Mouse (Mus musculus) intestine, embryonic 14.5 days (tissue): ENCODE data around the gene Fam126b. TPM values are rescaled to one million over a fixed set of nuclear protein-coding genes. Genes with fewer than 3 reads are reported as not detected.
"Not testable (repeated sequence)": the region's sequence is repeated elsewhere in the genome, so short reads cannot be mapped to it uniquely, and the experiment has no call there.

Experiments
- ATAC-seq: fragments of 200-750 bp; cut with Nextera tagmentation; replicated peaks from 2 replicates; pipeline ENCODE4 v1.8.0; 2017; ENCODE audit warnings: low read depth, moderate number of reproducible peaks, moderate TSS enrichment, moderate library complexity; ENCODE audit not compliant: low FRiP score, low TSS enrichment
- DNase-seq: peaks from one replicate; pipeline ENCODE4 v3.0.0-alpha.2; 2018; ENCODE audit warnings: low spot score
- H3K27ac ChIP-seq: fragments of 300-500 bp; sonication (generic); 2 replicates; pipeline ENCODE4 v1.5.1; 2014; ENCODE audit warnings: low read depth, mild to moderate bottlenecking, control low read depth
- H3K27me3 ChIP-seq: fragments of 300-500 bp; sonication (generic); replicated peaks from 2 replicates; pipeline ENCODE4 v1.6.1; 2014; ENCODE audit warnings: low read length, control low read depth; ENCODE audit not compliant: control insufficient read depth, insufficient read depth
- H3K36me3 ChIP-seq: fragments of 300-500 bp; sonication (generic); 2 replicates; pipeline ENCODE4 v1.6.1; 2014; ENCODE audit warnings: low read length, control low read depth; ENCODE audit not compliant: control insufficient read depth, insufficient read depth
- H3K4me1 ChIP-seq: fragments of 300-500 bp; sonication (generic); replicated peaks from 2 replicates; pipeline ENCODE4 v1.6.1; 2014; ENCODE audit warnings: low read length, control low read depth, mixed read lengths; ENCODE audit not compliant: control insufficient read depth, insufficient read depth
- H3K4me2 ChIP-seq: fragments of 300-500 bp; sonication (generic); 2 replicates; pipeline ENCODE4 v1.6.1; 2014; ENCODE audit warnings: low read length
- H3K4me3 ChIP-seq: fragments of 300-500 bp; sonication (generic); 2 replicates; pipeline ENCODE4 v1.5.1; 2014; ENCODE audit warnings: low read depth, low read length, control low read depth, mixed read lengths
- H3K9ac ChIP-seq: fragments of 300-500 bp; sonication (generic); 2 replicates; pipeline ENCODE4 v1.6.1; 2014; ENCODE audit warnings: mild to moderate bottlenecking, low read length
- H3K9me3 ChIP-seq: fragments of 300-500 bp; sonication (generic); 2 replicates; pipeline ENCODE4 v1.6.1; 2016; ENCODE audit warnings: low read length, control low read depth; ENCODE audit not compliant: control insufficient read depth
- WGBS: fragments of 180-500 bp; shearing (Covaris S2); extraction: QIAGEN DNeasy Blood & Tissue Kit; methylation state at CpG from one replicate; pipeline ENCODE4 v1.1.7; 2014; 5-methylcytosine and 5-hydroxymethylcytosine counted together
- polyA plus RNA-seq: library from polyadenylated mRNA; unstranded; fragments of >200 nt; fragmentation: Nextera tagmentation; extraction: Ambion mirVana; gene quantifications from 2 replicates; pipeline ENCODE4 v1.2.1, GENCODE M21; 2014

The Fam126b gene
- polyA plus RNA-seq, 1 experiment from 2014 or later: 9.1 TPM

- no peak overlapping the region for H3K4me2 ChIP-seq
- ATAC-seq (no peak), DNase-seq (no peak)
- H3K4me3 ChIP-seq: no peak overlapping the region
- WGBS: 86% methylated on average over 4 of the region's 4 CpGs
- H3K27me3 ChIP-seq: no peaks in the 10 kb centered on the region
- H3K9ac ChIP-seq: no peak overlapping the region
- H3K27ac ChIP-seq: no peak overlapping the region
- H3K36me3 ChIP-seq: no peaks in the 10 kb centered on the region
- no peaks in the 10 kb centered on the region for H3K9me3 ChIP-seq
- peaks cover 9% of the 10 kb centered on the region; the same call in 1 of the 2 replicates for H3K4me1 ChIP-seq
Observed at GRCm38 (mm10) chr1:58615146-58615545, 29.0 kb upstream of the Fam126b start.

- H3K9me3 ChIP-seq: no peaks in the 10 kb centered on the region
- H3K27me3 ChIP-seq: no peaks in the 10 kb centered on the region
- H3K4me2 ChIP-seq: no peak overlapping the region
- H3K36me3 ChIP-seq: no peaks in the 10 kb centered on the region
- no peak overlapping the region for H3K9ac ChIP-seq
- no peak for DNase-seq
- peak; percentile 66; the same call in 1 of the 2 replicates for ATAC-seq
- peaks cover 9% of the 10 kb centered on the region; the same call in 1 of the 2 replicates for H3K4me1 ChIP-seq
- WGBS: 34% methylated on average over 3 of the region's 3 CpGs
- 0 out of 2 replicates have a peak overlapping the region, but pooled peaks have one; percentile 1 for H3K27ac ChIP-seq
- H3K4me3 ChIP-seq: no peak overlapping the region
Observed at GRCm38 (mm10) chr1:58614424-58614823, 28.3 kb upstream of the Fam126b start.

GRCm38 (mm10) chr1:58613786-58614185, 27.7 kb upstream of the Fam126b start:
- Histone ChIP-seq H3K4me3 (no peak overlapping the region), H3K4me2 (no peak overlapping the region), H3K4me1 (peaks cover 9% of the 10 kb centered on the region; the same call in 1 of the 2 replicates), H3K36me3 (no peaks in the 10 kb centered on the region), H3K27ac (no peak overlapping the region), H3K27me3 (no peaks in the 10 kb centered on the region), H3K9ac (no peak overlapping the region), H3K9me3 (no peaks in the 10 kb centered on the region)
- DNase-seq (peak; percentile 55), ATAC-seq (no peak)
- WGBS: 52% methylated on average over 6 of the region's 6 CpGs

GRCm38 (mm10) chr1:58610611-58611010, 24.5 kb upstream of the Fam126b start:
- H3K4me3 ChIP-seq: no peak overlapping the region
- H3K27ac ChIP-seq: no peak overlapping the region
- no peaks in the 10 kb centered on the region for H3K36me3 ChIP-seq
- ATAC-seq (no peak), DNase-seq (no peak)
- 14% methylated on average over 1 of the region's 1 CpGs for WGBS
- H3K9me3 ChIP-seq: no peaks in the 10 kb centered on the region
- H3K9ac ChIP-seq: no peak overlapping the region
- H3K27me3 ChIP-seq: no peaks in the 10 kb centered on the region
- 0 out of 2 replicates have a peak, but pooled peaks cover 5% of the 10 kb centered on the region for H3K4me1 ChIP-seq
- no peak overlapping the region for H3K4me2 ChIP-seq

DNA sequence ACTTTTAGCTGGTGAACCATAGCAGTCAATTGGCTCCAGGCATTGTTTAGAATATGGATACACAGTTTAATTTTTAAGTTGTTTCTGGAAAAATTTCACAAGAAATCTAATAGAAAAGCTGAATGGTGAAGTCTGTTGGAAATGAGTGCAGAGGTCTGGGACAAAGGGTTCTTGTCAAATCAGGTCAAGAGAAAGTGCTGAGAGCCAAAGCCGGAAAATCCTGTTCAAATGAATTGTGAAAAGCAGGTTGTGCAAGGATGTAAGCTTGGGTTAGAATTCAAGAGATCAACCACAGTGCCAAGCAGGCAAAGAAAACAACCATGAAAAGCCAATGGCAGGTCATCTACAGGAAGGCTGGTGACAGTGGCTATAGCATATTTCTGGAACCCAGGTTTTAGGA, 24.0 kb upstream of the Fam126b start:
- WGBS: 63% methylated on average over 1 of the region's 1 CpGs

GRCm38 (mm10) chr1:58609591-58609990, 23.5 kb upstream of the Fam126b start:
- H3K27ac ChIP-seq, DNase-seq: not testable (repeated sequence)
- 87% methylated on average over 5 of the region's 5 CpGs for WGBS

More for the DNA sequence above, 24.0 kb upstream of the Fam126b start:
- H3K27ac ChIP-seq: no peak overlapping the region
- no peaks in the 10 kb centered on the region for H3K27me3 ChIP-seq
- H3K9ac ChIP-seq: no peak overlapping the region
- no peak for ATAC-seq
- no peaks in the 10 kb centered on the region for H3K36me3 ChIP-seq
- no peaks in the 10 kb centered on the region for H3K9me3 ChIP-seq
- H3K4me1 ChIP-seq: 0 out of 2 replicates have a peak, but pooled peaks cover 5% of the 10 kb centered on the region
- H3K4me2 ChIP-seq: no peak overlapping the region
- no peak overlapping the region for H3K4me3 ChIP-seq
- DNase-seq: no peak

GRCm38 (mm10) chr1:58603738-58604137, 17.6 kb upstream of the Fam126b start:
- H3K4me1 ChIP-seq: no peaks in the 10 kb centered on the region
- DNase-seq (no peak), ATAC-seq (no peak)
- H3K9ac ChIP-seq: no peak overlapping the region
- H3K4me2 ChIP-seq: no peak overlapping the region
- H3K36me3 ChIP-seq: no peaks in the 10 kb centered on the region
- H3K4me3 ChIP-seq: no peak overlapping the region
- H3K27ac ChIP-seq: no peak overlapping the region
- 37% methylated on average over 4 of the region's 4 CpGs for WGBS
- H3K27me3 ChIP-seq: no peaks in the 10 kb centered on the region
- no peaks in the 10 kb centered on the region for H3K9me3 ChIP-seq

More at GRCm38 (mm10) chr1:58609591-58609990, 23.5 kb upstream of the Fam126b start:
- H3K27me3 ChIP-seq, H3K9me3 ChIP-seq, H3K4me1 ChIP-seq, ATAC-seq, H3K36me3 ChIP-seq, H3K4me3 ChIP-seq, H3K4me2 ChIP-seq, H3K9ac ChIP-seq: not testable (repeated sequence)

GRCm38 (mm10) chr1:58602681-58603080, 16.6 kb upstream of the Fam126b start:
- Histone ChIP-seq H3K4me1 (no peaks in the 10 kb centered on the region), H3K9me3 (no peaks in the 10 kb centered on the region), H3K4me2 (no peak overlapping the region), H3K4me3 (no peak overlapping the region), H3K36me3 (no peaks in the 10 kb centered on the region), H3K9ac (no peak overlapping the region), H3K27me3 (no peaks in the 10 kb centered on the region), H3K27ac (no peak overlapping the region)
- WGBS: 86% methylated on average over 4 of the region's 4 CpGs
- DNase-seq: no peak
- no peak for ATAC-seq

GRCm38 (mm10) chr1:58587491-58587890, 1.4 kb upstream of the Fam126b start:
- peak overlapping the region; percentile 99; the same call in 1 of the 2 replicates for H3K4me3 ChIP-seq
- H3K4me2 ChIP-seq: peak overlapping the region; percentile 86
- peaks cover 10% of the 10 kb centered on the region for H3K4me1 ChIP-seq
- DNase-seq (no peak), ATAC-seq (no peak)
- H3K27ac ChIP-seq: no peak overlapping the region
- H3K9me3 ChIP-seq: no peaks in the 10 kb centered on the region
- WGBS: 83% methylated on average over 1 of the region's 1 CpGs
- H3K36me3 ChIP-seq: peaks cover 15% of the 10 kb centered on the region
- H3K9ac ChIP-seq: no peak overlapping the region; the same call in 1 of the 2 replicates
- no peaks in the 10 kb centered on the region for H3K27me3 ChIP-seq
